Mouse (Mus musculus) cerebral cortex, adult 2 months (tissue): Measurements from ENCODE around the gene Ankrd31.

ENCODE experiments used
- WGBS: fragments of 180-500 bp; shearing (Covaris S2); methylation state at CpG from one replicate; pipeline ENCODE4 v1.1.7; 2018; 5-methylcytosine and 5-hydroxymethylcytosine counted together

The Ankrd31 gene

GRCm38 (mm10) chr13:96748109-96748845, at the start of gene Ankrd31:
Gene Ankrd31 (plus strand): TSS chr13:96748272.
- 90% methylated on average over 42 of the region's 42 CpGs for WGBS

- WGBS = 83% methylated on average over 9 of the region's 9 CpGs
Measured at GRCm38 (mm10) chr13:96702567-96703278, 45.3 kb upstream of the Ankrd31 start.

- WGBS = 71% methylated on average over 8 of the region's 8 CpGs
Measured at GRCm38 (mm10) chr13:96709269-96710233, 38.5 kb upstream of the Ankrd31 start.

GRCm38 (mm10) chr13:96716311-96716710, 31.8 kb upstream of the Ankrd31 start:
- 94% methylated on average over 2 of the region's 2 CpGs for whole genome bisulfite sequencing

GRCm38 (mm10) chr13:96717821-96718220, 30.3 kb upstream of the Ankrd31 start:
- 58% methylated on average over 1 of the region's 1 CpGs for WGBS

GRCm38 (mm10) chr13:96720003-96720402, 28.1 kb upstream of the Ankrd31 start:
- 90% methylated on average over 2 of the region's 2 CpGs for WGBS

GRCm38 (mm10) chr13:96728289-96728688, 19.8 kb upstream of the Ankrd31 start:
- WGBS = 91% methylated on average over 7 of the region's 7 CpGs

- WGBS = 94% methylated on average over 5 of the region's 5 CpGs
Measured at GRCm38 (mm10) chr13:96729146-96729545, 18.9 kb upstream of the Ankrd31 start.

GRCm38 (mm10) chr13:96730116-96730515, 18.0 kb upstream of the Ankrd31 start:
- 89% methylated on average over 1 of the region's 1 CpGs for WGBS

- whole genome bisulfite sequencing = 39% methylated on average over 1 of the region's 1 CpGs
Measured at GRCm38 (mm10) chr13:96735175-96735574, 12.9 kb upstream of the Ankrd31 start.

GRCm38 (mm10) chr13:96740159-96740558, 7.9 kb upstream of the Ankrd31 start:
- WGBS = 90% methylated on average over 2 of the region's 2 CpGs

- 80% methylated on average over 2 of the region's 2 CpGs for WGBS
Measured at GRCm38 (mm10) chr13:96742871-96743270, 5.2 kb upstream of the Ankrd31 start.

- 52% methylated on average over 6 of the region's 6 CpGs for WGBS
Measured at GRCm38 (mm10) chr13:96746055-96746454, 2.0 kb upstream of the Ankrd31 start.

- WGBS = 91% methylated on average over 6 of the region's 6 CpGs
Measured at GRCm38 (mm10) chr13:96749859-96750258, 1.8 kb downstream of the Ankrd31 start.

- 88% methylated on average over 2 of the region's 2 CpGs for WGBS
Measured at GRCm38 (mm10) chr13:96760848-96761247, 12.8 kb downstream of the Ankrd31 start.

GRCm38 (mm10) chr13:96786071-96786470, 38.0 kb downstream of the Ankrd31 start:
- 91% methylated on average over 5 of the region's 5 CpGs for WGBS

GRCm38 (mm10) chr13:96793451-96793850, 45.4 kb downstream of the Ankrd31 start:
- WGBS = 95% methylated on average over 2 of the region's 2 CpGs

GRCm38 (mm10) chr13:96795301-96795700, 47.2 kb downstream of the Ankrd31 start:
- WGBS = 80% methylated on average over 3 of the region's 3 CpGs

- WGBS = 18% methylated on average over 2 of the region's 2 CpGs
Measured at GRCm38 (mm10) chr13:96797500-96797899, 49.4 kb downstream of the Ankrd31 start.

- WGBS = 88% methylated on average over 1 of the region's 1 CpGs
Measured at GRCm38 (mm10) chr13:96849752-96850151, 101.7 kb downstream of the Ankrd31 start.

GRCm38 (mm10) chr13:96852133-96852532, 104.1 kb downstream of the Ankrd31 start:
- WGBS = 71% methylated on average over 2 of the region's 2 CpGs

GRCm38 (mm10) chr13:96853256-96853655, 105.2 kb downstream of the Ankrd31 start:
- 68% methylated on average over 1 of the region's 1 CpGs for WGBS
